Mouse (Mus musculus) G1E (cell line): ENCODE results near the gene Cyb5b.

ENCODE experiments used
- CTCF ChIP-seq: IDR thresholded peaks from 2 replicates; pipeline ENCODE4 v1.5.1; 2012; ENCODE audit warnings: low read depth, low read length, inconsistent platforms, mixed read lengths
- GATA1 ChIP-seq: IDR thresholded peaks from 2 replicates; pipeline ENCODE4 v1.6.1; 2012; ENCODE audit warnings: borderline replicate concordance, low read length, inconsistent platforms, mixed read lengths
- GATA2 ChIP-seq: IDR thresholded peaks from 2 replicates; pipeline ENCODE4 v1.6.1; 2012; ENCODE audit warnings: low read depth, low read length, inconsistent platforms, borderline replicate concordance
- TAL1 ChIP-seq: conservative IDR thresholded peaks from 2 replicates; pipeline ENCODE4 v1.6.1; 2012; ENCODE audit warnings: low read depth, low read length, inconsistent platforms, mixed read lengths

- TF ChIP-seq CTCF (no peak), GATA1 (no peak), GATA2 (no peak), TAL1 (no peak)
Measured at GRCm38 (mm10) chr8:107146186-107146585, 4.3 kb upstream of the Cyb5b start.
